Mouse (Mus musculus) forebrain, embryonic 15.5 days (tissue): ENCODE measurements at regions not wholly inside any gene's neighbourhood (a gene's known extent, or its start where the extent isn't known, plus 50 kb on each side); places are given as distances from the start of the nearest gene placed in this dataset.

ENCODE experiments used
- ATAC-seq: fragments of 200-750 bp; cut with Nextera tagmentation; replicated peaks from 2 replicates; pipeline ENCODE4 v1.8.0; 2017; ENCODE audit warnings: mild to moderate bottlenecking, moderate TSS enrichment, moderate library complexity
- H3K27ac ChIP-seq: fragments of 300-500 bp; sonication (generic); replicated peaks from 2 replicates; pipeline ENCODE4 v1.5.1; 2015; ENCODE audit warnings: mild to moderate bottlenecking, inconsistent platforms
- H3K27me3 ChIP-seq: fragments of 300-500 bp; sonication (generic); 2 replicates; pipeline ENCODE4 v1.6.1; 2015; ENCODE audit warnings: inconsistent platforms
- H3K36me3 ChIP-seq: fragments of 300-500 bp; sonication (generic); 2 replicates; pipeline ENCODE4 v1.6.1; 2015; ENCODE audit warnings: mild to moderate bottlenecking, inconsistent platforms
- H3K4me1 ChIP-seq: fragments of 300-500 bp; sonication (generic); 2 replicates; pipeline ENCODE4 v1.6.1; 2015; ENCODE audit warnings: inconsistent platforms
- H3K4me2 ChIP-seq: fragments of 300-500 bp; sonication (generic); replicated peaks from 2 replicates; pipeline ENCODE4 v1.6.1; 2015; ENCODE audit warnings: mild to moderate bottlenecking, inconsistent platforms
- H3K4me3 ChIP-seq: fragments of 300-500 bp; sonication (generic); 2 replicates; pipeline ENCODE4 v1.5.1; 2015; ENCODE audit warnings: mild to moderate bottlenecking, inconsistent platforms
- H3K9ac ChIP-seq: fragments of 300-500 bp; sonication (generic); replicated peaks from 2 replicates; pipeline ENCODE4 v1.6.1; 2015; ENCODE audit warnings: mild to moderate bottlenecking, inconsistent platforms
- H3K9me3 ChIP-seq: fragments of 300-500 bp; sonication (generic); 2 replicates; pipeline ENCODE4 v1.6.1; 2016; ENCODE audit warnings: inconsistent platforms
- WGBS: fragments of 180-500 bp; shearing (Covaris S2); methylation state at CpG from one replicate; pipeline ENCODE4 v1.1.7; 2015; ENCODE audit warnings: mixed read lengths; 5-methylcytosine and 5-hydroxymethylcytosine counted together

DNA sequence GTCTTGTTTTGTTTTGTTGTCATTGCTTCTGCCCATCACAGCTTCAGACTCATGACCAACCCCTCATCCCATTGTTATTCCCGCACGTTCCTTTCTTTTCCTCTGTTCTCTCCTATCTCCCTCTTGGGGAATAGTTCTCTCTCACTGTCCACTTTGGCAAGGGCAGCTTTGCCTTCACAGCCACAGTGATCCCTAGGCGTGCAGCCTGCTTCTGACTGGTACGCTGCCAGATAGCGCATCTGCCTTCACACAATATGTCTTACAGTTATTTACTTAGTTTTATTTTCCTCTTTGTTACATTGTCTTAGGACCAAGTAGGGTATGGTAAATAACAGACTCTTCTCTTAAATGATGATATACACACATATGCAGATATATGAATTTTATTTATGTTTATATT lies 122.9 kb downstream of the Sem1 start:
- 68% methylated on average over 5 of the region's 5 CpGs for WGBS
- no peak overlapping the region for H3K4me2 ChIP-seq
- no peaks in the 10 kb centered on the region for H3K9me3 ChIP-seq
- H3K9ac ChIP-seq: no peak overlapping the region
- peaks cover 19% of the 10 kb centered on the region for H3K4me1 ChIP-seq
- ATAC-seq: no peak
- no peaks in the 10 kb centered on the region for H3K27me3 ChIP-seq
- H3K27ac ChIP-seq: no peak overlapping the region
- H3K4me3 ChIP-seq: no peak overlapping the region
- H3K36me3 ChIP-seq: no peaks in the 10 kb centered on the region

DNA sequence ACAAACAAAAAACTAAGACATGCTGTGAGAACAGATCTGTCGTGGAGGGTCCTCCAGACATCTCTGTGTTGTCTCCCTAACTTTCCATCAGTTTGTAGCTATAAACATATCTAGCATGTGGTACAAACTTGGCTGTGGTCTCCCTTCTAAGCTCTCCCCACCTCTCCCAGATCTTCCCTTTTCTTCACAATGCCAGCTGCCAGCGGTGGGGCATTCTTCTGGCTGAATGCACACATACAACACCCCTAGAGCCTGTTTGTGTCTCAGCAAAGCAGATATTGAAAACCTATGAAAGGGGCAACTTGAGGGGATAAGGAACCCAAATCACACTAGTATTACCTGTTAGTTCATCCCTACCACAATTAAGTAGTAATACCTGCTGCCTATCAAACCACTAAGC lies 124.1 kb downstream of the Sem1 start:
- H3K4me2 ChIP-seq: no peak overlapping the region
- no peaks in the 10 kb centered on the region for H3K9me3 ChIP-seq
- H3K27me3 ChIP-seq: no peaks in the 10 kb centered on the region
- H3K36me3 ChIP-seq: no peaks in the 10 kb centered on the region
- H3K4me1 ChIP-seq: peaks cover 13% of the 10 kb centered on the region
- H3K4me3 ChIP-seq: no peak overlapping the region
- no peak for ATAC-seq
- H3K9ac ChIP-seq: no peak overlapping the region
- WGBS: 26% methylated on average over 2 of the region's 2 CpGs
- H3K27ac ChIP-seq: no peak overlapping the region

DNA sequence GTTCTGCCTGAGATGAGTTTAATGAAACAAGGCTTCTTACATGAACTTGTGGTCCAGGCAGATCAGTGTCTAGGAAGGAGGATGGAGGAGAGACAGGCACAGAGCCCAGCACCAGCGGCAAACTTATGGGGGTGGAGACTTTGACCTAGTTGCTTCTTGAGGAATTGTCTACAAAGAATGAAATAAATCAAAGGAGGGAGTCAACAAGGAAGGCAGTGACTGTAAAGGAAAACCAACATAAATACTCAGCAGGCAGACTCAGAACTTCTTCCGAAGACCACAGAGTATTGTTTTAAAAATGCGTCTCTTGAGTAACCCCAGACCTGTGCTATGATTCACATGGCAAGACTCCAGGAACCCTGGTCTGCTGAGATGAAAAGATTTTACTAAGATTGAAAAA lies 143.6 kb downstream of the Sem1 start:
- H3K4me2 ChIP-seq: no peak overlapping the region
- H3K4me1 ChIP-seq: no peaks in the 10 kb centered on the region
- no peaks in the 10 kb centered on the region for H3K9me3 ChIP-seq
- ATAC-seq: no peak
- no peaks in the 10 kb centered on the region for H3K27me3 ChIP-seq
- WGBS: 80% methylated on average over 3 of the region's 3 CpGs
- H3K4me3 ChIP-seq: no peak overlapping the region
- H3K9ac ChIP-seq: no peak overlapping the region
- no peak overlapping the region for H3K27ac ChIP-seq
- no peaks in the 10 kb centered on the region for H3K36me3 ChIP-seq

DNA sequence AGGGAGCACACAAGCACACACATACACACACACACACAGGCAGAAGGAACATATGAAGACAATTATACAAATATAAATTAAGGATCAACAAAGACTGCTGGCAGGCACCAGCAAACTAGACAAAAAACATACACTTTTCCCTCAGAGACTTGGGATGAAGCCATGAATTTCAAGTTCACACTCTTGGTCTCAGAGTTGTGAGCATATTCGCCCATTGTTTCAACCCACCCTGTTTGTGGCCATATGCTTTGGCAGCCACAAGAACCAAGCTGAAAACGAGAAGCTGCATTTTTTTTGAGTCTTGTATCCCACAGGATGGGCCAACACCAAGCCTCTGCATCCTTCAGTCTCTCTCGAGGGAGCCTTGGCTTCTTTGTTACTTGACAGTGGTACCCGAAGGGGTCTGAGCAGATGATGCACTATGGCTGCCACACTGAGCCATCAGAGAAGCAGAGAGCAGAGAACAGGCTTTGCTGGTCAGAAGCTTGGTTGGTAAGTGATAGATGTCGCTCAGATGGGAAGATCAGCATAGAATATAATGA lies 144.1 kb downstream of the Sem1 start:
- H3K36me3 ChIP-seq: no peaks in the 10 kb centered on the region
- ATAC-seq: peak; percentile 51
- H3K4me3 ChIP-seq: no peak overlapping the region
- H3K27ac ChIP-seq: no peak overlapping the region
- no peaks in the 10 kb centered on the region for H3K27me3 ChIP-seq
- 61% methylated on average over 5 of the region's 5 CpGs for WGBS
- no peak overlapping the region for H3K4me2 ChIP-seq
- no peaks in the 10 kb centered on the region for H3K4me1 ChIP-seq
- no peaks in the 10 kb centered on the region for H3K9me3 ChIP-seq
- no peak overlapping the region for H3K9ac ChIP-seq

DNA sequence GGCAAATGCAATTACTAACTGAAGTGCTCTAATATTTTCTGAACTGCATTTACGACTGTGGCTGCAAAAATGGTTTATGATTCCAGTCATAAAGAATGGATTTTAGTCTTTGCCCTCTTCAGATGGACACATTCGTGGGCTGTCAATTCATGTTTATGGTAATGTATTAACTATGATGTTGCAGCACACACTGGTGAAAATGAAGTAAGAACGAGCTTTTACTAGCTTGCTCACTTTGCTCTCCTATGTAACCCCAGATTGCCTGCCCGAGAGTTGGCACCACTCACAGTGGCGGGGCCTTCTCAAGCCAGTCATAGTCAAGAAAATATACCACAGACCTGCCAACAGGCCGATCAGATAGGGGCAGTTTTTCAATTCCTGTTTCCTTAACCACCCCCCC lies 145.3 kb downstream of the Sem1 start:
- no peaks in the 10 kb centered on the region for H3K27me3 ChIP-seq
- H3K4me3 ChIP-seq: no peak overlapping the region
- H3K4me2 ChIP-seq: no peak overlapping the region
- no peaks in the 10 kb centered on the region for H3K36me3 ChIP-seq
- WGBS: 85% methylated on average over 6 of the region's 6 CpGs
- no peaks in the 10 kb centered on the region for H3K9me3 ChIP-seq
- H3K9ac ChIP-seq: no peak overlapping the region
- no peaks in the 10 kb centered on the region for H3K4me1 ChIP-seq
- H3K27ac ChIP-seq: no peak overlapping the region
- ATAC-seq: no peak

DNA sequence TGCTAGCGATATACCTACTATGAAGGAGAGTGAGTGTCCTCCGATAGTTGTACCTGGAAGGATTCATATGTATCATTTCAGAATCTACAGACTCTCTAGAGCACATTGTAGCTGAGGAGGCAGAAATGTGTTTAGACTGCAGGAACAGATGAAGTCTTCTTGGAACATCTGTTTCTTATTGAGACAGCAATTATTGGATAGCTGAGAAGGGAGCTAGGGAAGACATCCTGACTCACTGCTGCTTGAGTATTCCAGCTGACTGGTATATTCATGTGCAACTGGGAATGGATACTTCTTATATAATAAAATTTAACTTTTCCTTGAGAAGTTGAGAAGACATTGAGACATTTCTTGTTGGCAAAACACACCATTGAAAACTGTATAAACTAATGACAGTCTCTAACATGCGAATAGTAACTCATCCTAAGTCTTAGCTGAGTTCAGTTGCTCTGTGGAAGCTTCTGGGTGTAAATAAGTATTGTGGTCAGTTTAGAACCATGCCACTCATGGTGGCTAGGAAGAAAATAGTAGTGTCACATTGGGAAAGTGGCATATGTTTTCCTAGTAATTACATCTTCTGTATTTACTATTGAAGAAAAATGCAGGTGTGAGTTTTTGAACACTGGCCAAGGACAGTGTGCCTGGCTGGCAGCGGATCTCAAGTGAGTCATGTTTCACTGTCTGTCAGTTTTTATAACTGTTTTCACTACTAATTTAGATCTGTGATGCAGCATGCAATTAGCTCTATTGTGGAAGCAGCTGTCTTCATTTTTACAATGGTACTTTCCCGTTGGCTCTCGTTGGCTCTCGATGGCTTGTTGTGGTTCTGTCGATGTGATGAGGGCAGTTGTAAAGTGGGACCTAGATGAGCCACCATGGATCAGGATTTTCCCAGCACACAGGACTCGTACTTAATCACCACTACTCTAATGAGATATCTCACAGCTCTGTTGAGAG lies 163.5 kb downstream of the Sem1 start:
- H3K9me3 ChIP-seq: no peaks in the 10 kb centered on the region
- no peak overlapping the region for H3K4me2 ChIP-seq
- no peak overlapping the region for H3K4me3 ChIP-seq
- WGBS: 45% methylated on average over 9 of the region's 9 CpGs
- 0 out of 2 replicates have a peak overlapping the region, but pooled peaks have one; percentile 35 for H3K27ac ChIP-seq
- H3K27me3 ChIP-seq: no peaks in the 10 kb centered on the region
- H3K36me3 ChIP-seq: no peaks in the 10 kb centered on the region
- H3K4me1 ChIP-seq: no peaks in the 10 kb centered on the region
- peak; percentile 88 for ATAC-seq
- H3K9ac ChIP-seq: no peak overlapping the region

DNA sequence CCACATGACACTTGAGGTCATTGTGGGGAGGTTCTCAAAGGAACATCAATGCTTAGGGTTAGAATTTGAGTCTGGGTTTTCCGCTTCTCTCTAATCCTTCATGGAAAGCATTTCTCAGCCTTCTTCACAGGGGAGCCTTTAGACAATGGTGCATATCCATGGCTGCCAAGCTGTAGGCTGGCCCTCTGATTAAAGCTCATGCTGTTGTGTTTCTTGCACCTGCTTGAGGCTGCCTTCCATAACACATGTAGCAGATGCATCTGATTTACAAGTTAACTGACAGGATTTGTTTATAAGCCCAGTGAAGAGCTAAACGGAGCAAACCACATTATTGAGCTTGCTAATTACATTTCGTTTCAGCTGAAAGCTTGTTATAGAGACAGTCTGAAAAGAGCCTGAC lies 180.5 kb downstream of the Sem1 start:
- Histone ChIP-seq H3K27ac (no peak overlapping the region), H3K4me3 (no peak overlapping the region), H3K9ac (no peak overlapping the region), H3K4me2 (no peak overlapping the region), H3K36me3 (no peaks in the 10 kb centered on the region), H3K27me3 (no peaks in the 10 kb centered on the region), H3K4me1 (peaks cover 5% of the 10 kb centered on the region; the same call in 1 of the 2 replicates), H3K9me3 (no peaks in the 10 kb centered on the region)
- 14% methylated on average over 3 of the region's 3 CpGs for WGBS
- peak; percentile 79 for ATAC-seq

DNA sequence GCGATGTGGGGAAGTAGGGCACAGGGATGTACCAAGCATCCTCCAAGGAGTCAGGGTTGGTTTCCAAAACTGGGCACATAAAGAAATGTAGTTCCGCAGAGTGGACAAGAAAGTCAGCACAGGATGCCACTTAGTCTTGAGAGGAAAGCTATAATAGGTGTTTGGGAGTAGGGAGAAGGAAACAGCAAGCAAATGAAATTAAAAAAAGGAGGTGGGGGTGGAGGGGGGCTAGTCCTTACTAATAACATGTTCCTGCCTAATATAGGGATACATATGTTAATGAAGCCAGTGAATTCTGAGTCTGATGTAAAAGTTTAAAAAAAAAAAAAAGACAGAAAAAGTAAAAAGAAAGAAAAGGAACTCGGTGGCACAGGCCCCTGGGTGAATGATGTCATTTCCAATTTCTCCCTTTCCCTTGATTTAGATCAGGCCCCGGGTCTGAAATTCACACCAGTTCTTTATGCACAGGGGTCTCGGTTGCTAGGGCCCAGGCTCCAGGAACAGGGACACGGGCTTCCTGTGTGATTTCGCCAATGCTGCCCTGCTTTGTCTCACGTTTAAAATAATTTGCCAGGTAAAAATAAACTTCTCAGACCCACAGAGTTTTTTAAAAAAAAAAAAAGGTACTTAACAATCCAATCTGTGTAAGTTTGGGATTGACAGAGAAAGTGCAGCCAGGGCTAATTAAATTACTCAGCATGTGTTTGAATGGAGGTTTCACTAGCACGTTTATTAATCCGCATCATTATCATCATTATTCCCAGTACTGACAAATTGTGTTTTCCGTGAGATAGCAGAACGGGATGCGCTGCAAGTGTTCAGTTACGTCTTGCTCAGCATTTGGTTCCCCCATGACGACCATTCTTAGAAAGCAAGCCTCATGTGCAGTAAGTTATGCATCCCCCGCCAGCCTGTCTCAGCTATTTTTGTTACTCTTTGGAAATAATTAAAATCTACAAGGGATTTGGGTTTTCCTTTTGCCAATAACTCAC lies 172.8 kb upstream of the Slc25a13 start:
- Histone ChIP-seq H3K4me1 (peaks cover 19% of the 10 kb centered on the region), H3K27me3 (no peaks in the 10 kb centered on the region), H3K9me3 (no peaks in the 10 kb centered on the region), H3K9ac (no peak overlapping the region), H3K4me3 (no peak overlapping the region), H3K36me3 (no peaks in the 10 kb centered on the region), H3K4me2 (no peak overlapping the region), H3K27ac (peak overlapping the region; percentile 31)
- WGBS: 23% methylated on average over 16 of the region's 16 CpGs
- ATAC-seq: peak; percentile 65

DNA sequence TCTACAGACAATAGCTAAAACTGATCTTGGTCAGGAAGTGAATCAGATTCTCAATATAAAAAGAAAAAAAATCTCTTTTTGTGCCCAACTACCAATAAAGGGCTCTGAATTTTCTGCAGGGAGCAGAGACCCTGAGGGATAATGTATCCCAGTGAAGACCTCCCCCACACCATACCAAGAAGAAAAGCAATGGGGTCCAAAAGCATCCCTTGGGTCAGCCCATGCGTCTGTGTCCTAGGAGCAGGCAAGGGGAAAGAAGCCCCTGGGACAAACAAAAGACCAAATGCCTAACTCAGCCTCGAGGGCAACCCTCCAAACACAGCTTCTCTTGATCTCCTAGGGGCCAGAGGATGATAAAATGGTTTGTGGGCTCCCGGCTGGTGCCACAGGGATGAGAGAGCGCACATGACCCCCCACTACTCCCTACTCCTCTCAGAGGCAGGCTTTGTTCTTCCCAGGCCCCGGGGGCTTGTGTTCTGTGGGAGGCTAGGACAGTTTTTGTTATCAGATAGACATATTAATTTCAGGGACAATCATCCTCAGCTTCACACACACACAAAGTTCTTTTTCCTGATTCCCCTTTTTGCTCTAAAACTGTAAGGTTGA lies 172.0 kb upstream of the Slc25a13 start:
- H3K36me3 ChIP-seq: no peaks in the 10 kb centered on the region
- H3K27ac ChIP-seq: peak overlapping the region; percentile 31
- ATAC-seq: peak; percentile 53
- no peak overlapping the region for H3K9ac ChIP-seq
- H3K9me3 ChIP-seq: no peaks in the 10 kb centered on the region
- 5% methylated on average over 5 of the region's 5 CpGs for WGBS
- peaks cover 19% of the 10 kb centered on the region for H3K4me1 ChIP-seq
- no peak overlapping the region for H3K4me3 ChIP-seq
- H3K27me3 ChIP-seq: no peaks in the 10 kb centered on the region
- no peak overlapping the region for H3K4me2 ChIP-seq

DNA sequence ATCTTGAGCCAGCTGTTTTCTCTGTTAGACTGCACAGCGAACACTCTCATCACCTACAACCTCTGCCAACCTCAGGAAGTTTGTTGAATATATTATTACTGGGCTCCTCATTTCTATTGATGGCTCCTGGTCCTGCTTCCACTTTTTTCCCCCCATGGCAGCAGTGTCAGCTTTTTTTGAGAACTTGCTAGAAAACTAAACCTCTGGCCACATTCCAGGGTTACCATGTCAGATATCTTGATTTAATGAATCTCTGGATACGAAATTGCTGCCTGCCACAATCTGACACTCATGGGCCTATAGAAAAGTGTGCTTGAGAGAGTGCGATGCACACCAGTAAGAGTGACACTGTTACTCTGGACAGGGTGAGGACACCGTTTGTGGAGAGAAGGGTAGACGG lies 170.6 kb upstream of the Slc25a13 start:
- peaks cover 19% of the 10 kb centered on the region for H3K4me1 ChIP-seq
- 60% methylated on average over 5 of the region's 5 CpGs for WGBS
- no peak overlapping the region for H3K27ac ChIP-seq
- no peak overlapping the region for H3K4me3 ChIP-seq
- no peaks in the 10 kb centered on the region for H3K9me3 ChIP-seq
- no peaks in the 10 kb centered on the region for H3K36me3 ChIP-seq
- H3K27me3 ChIP-seq: no peaks in the 10 kb centered on the region
- 0 out of 2 replicates have a peak, but pooled peaks have one; percentile 19 for ATAC-seq
- no peak overlapping the region for H3K9ac ChIP-seq
- no peak overlapping the region for H3K4me2 ChIP-seq

DNA sequence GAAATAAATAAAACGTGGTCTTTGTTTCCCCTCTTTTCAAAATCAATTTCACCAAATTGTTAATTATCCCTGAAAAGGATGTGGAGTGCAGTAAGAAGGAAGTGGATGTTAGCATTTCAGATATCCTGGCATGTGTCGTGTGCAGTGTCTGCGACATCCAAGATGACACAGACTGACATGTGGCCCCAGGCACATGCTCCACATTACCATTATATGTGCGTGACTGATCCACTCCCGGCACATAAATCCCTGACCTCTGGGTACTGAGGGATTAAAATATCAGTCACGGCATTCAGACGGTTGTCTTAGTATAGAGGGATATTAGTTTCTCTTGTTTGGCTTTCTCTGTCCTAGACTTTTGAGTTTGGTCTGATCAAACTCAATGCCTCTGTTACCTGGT lies 168.0 kb upstream of the Slc25a13 start:
- Histone ChIP-seq H3K4me1 (peaks cover 17% of the 10 kb centered on the region), H3K9me3 (no peaks in the 10 kb centered on the region), H3K4me3 (no peak overlapping the region), H3K4me2 (no peak overlapping the region), H3K9ac (no peak overlapping the region), H3K27ac (no peak overlapping the region), H3K27me3 (no peaks in the 10 kb centered on the region), H3K36me3 (no peaks in the 10 kb centered on the region)
- WGBS: 83% methylated on average over 7 of the region's 7 CpGs
- no peak for ATAC-seq
